Mouse (Mus musculus) midbrain, embryonic 10.5 days (tissue): ENCODE results near the gene Fndc11. TPM values are rescaled to one million over a fixed set of nuclear protein-coding genes. Genes with fewer than 3 reads are reported as not detected.

Experiments used
- DNase-seq: peaks from one replicate; pipeline ENCODE4 v3.0.0-alpha.2; 2017; ENCODE audit warnings: low spot score
- H3K27ac ChIP-seq: fragments of 300-500 bp; sonication (generic); replicated peaks from 2 replicates; pipeline ENCODE4 v1.5.1; 2016; ENCODE audit warnings: mild to moderate bottlenecking
- H3K27me3 ChIP-seq: fragments of 300-500 bp; sonication (generic); 2 replicates; pipeline ENCODE4 v1.6.1; 2016; ENCODE audit warnings: low read depth, mild to moderate bottlenecking; ENCODE audit not compliant: poor library complexity, severe bottlenecking
- H3K36me3 ChIP-seq: fragments of 300-500 bp; sonication (generic); 2 replicates; pipeline ENCODE4 v1.6.1; 2016; ENCODE audit warnings: mild to moderate bottlenecking, moderate library complexity
- H3K4me1 ChIP-seq: fragments of 300-500 bp; sonication (generic); 2 replicates; pipeline ENCODE4 v1.6.1; 2016
- H3K4me3 ChIP-seq: fragments of 300-500 bp; sonication (generic); 2 replicates; pipeline ENCODE4 v1.5.1; 2016; ENCODE audit warnings: mild to moderate bottlenecking, moderate library complexity
- H3K9me3 ChIP-seq: fragments of 300-500 bp; sonication (generic); replicated peaks from 2 replicates; pipeline ENCODE4 v1.6.1; 2016; ENCODE audit warnings: mild to moderate bottlenecking
- WGBS: fragments of 180-500 bp; shearing (Covaris S2); methylation state at CpG from one replicate; pipeline ENCODE4 v1.1.7; 2016; 5-methylcytosine and 5-hydroxymethylcytosine counted together
- polyA plus RNA-seq: library from polyadenylated mRNA; unstranded; fragments of >200 nt; fragmentation: Nextera tagmentation; extraction: Ambion mirVana; gene quantifications from 2 replicates; pipeline ENCODE4 v1.2.1, GENCODE M21; 2016

Fndc11 gene
- polyA plus RNA-seq, 1 experiment from 2014 or later = 0.10 TPM

DNA sequence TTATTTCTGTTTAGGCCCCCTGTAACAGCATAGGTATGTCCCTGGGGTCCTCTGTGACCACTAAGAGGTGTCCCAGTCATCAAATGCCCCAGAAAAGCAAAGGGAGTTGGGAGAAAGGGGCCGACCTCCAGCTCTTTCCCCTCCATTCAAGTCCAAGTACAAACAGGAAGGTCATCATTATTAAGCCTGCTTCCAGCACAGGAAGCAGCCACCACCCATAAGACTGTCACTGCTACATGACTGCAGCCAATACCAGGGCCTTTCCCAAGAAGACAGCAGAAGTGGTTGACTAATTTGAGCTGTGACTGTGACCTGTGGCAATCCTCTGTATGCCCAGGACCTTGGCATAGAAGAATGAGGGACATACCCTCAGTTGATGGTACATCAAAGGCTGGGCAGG lies 8.5 kb downstream of the Fndc11 start:
- no peaks in the 10 kb centered on the region for H3K36me3 ChIP-seq
- H3K9me3 ChIP-seq = no peaks in the 10 kb centered on the region
- no peak for DNase-seq
- H3K4me3 ChIP-seq = no peak overlapping the region
- H3K27ac ChIP-seq = no peak overlapping the region
- no peaks in the 10 kb centered on the region for H3K4me1 ChIP-seq
- WGBS = 74% methylated on average over 1 of the region's 1 CpGs
- H3K27me3 ChIP-seq = no peaks in the 10 kb centered on the region

DNA sequence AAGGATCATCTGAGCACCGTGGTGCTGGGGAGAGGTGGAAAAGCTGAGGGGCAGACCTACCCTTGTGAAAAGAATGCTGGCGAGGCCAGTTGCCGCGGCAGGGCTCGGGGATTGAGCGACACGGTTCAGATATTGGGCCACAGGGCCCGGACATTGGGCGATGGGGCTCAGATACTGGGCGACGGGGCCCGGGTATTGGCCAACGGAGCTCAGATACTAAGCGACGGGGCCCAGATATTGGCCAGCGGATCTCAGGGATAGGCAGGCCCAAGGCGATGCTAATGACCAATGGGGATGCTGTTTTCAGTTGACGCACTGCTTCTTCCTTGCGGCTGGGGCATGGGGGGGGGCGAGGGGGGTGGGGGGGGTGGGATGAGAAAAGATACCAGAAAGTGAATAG lies 11.4 kb downstream of the Fndc11 start:
- no peaks in the 10 kb centered on the region for H3K4me1 ChIP-seq
- WGBS = 83% methylated on average over 20 of the region's 20 CpGs
- H3K9me3 ChIP-seq = no peaks in the 10 kb centered on the region
- H3K36me3 ChIP-seq = no peaks in the 10 kb centered on the region
- H3K4me3 ChIP-seq = peak overlapping the region; percentile 4; the same call in 1 of the 2 replicates
- no peak for DNase-seq
- H3K27ac ChIP-seq = no peak overlapping the region
- no peaks in the 10 kb centered on the region for H3K27me3 ChIP-seq

DNA sequence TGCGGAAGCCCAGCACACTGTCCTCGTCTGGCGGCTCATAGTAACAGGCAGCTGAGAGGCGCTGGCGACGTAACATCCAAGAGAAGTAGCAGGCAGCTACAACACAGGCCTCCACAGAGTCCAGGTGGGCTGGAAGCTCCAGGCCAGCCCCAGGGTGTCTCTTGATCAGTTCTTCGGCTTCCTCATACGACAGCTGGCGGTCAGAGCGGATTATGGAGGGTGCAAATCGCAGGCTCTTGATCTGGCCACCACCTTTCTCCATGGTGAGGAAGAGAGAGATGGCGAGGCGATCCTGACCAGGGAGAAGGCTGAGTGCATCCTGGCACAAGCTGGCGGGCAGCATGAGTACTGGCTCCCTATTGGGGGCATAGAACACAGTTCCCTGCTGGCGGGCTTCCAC lies 13.6 kb downstream of the Fndc11 start:
- H3K4me3 ChIP-seq = no peak overlapping the region
- no peak for DNase-seq
- no peaks in the 10 kb centered on the region for H3K27me3 ChIP-seq
- no peaks in the 10 kb centered on the region for H3K9me3 ChIP-seq
- H3K27ac ChIP-seq = no peak overlapping the region
- H3K36me3 ChIP-seq = no peaks in the 10 kb centered on the region
- 0 out of 2 replicates have a peak, but pooled peaks cover 5% of the 10 kb centered on the region for H3K4me1 ChIP-seq
- 92% methylated on average over 15 of the region's 15 CpGs for WGBS

DNA sequence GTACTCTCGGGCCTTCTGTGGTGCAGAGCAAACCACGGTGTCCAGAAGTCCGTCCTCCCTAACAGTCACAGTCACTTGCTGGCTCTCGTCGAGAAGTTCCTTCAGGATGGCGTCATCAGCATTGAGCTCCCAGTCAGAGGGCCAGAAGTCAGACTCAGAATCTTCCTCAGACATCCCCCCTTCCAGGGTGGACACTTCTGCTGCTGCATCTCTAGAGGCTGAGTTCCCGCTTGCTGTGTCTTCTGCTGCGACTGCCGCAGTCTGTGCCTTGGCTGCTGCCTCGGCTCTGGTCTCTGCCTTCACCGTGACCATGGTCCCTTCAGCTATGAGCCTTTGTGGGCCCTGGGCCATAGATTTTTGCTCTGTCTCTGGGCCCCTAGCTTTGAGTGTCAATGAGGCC lies 14.9 kb downstream of the Fndc11 start:
- WGBS = 97% methylated on average over 11 of the region's 11 CpGs
- Histone ChIP-seq H3K4me1 (0 out of 2 replicates have a peak, but pooled peaks cover 5% of the 10 kb centered on the region), H3K27me3 (no peaks in the 10 kb centered on the region), H3K4me3 (no peak overlapping the region), H3K27ac (no peak overlapping the region), H3K36me3 (no peaks in the 10 kb centered on the region), H3K9me3 (no peaks in the 10 kb centered on the region)
- DNase-seq = no peak

GRCm38 (mm10) chr2:181235681-181236566 lies 16.1 kb downstream of the Fndc11 start:
- H3K4me1 ChIP-seq = 0 out of 2 replicates have a peak, but pooled peaks cover 5% of the 10 kb centered on the region
- no peaks in the 10 kb centered on the region for H3K9me3 ChIP-seq
- no peaks in the 10 kb centered on the region for H3K27me3 ChIP-seq
- WGBS = 86% methylated on average over 23 of the region's 23 CpGs
- H3K36me3 ChIP-seq = no peaks in the 10 kb centered on the region
- H3K27ac ChIP-seq = no peak overlapping the region
- no peak overlapping the region for H3K4me3 ChIP-seq
- DNase-seq = no peak

- Histone ChIP-seq H3K4me3 (no peak overlapping the region), H3K4me1 (peaks cover 15% of the 10 kb centered on the region), H3K27me3 (no peaks in the 10 kb centered on the region), H3K9me3 (no peaks in the 10 kb centered on the region), H3K36me3 (no peaks in the 10 kb centered on the region), H3K27ac (no peak overlapping the region)
- WGBS = 91% methylated on average over 17 of the region's 17 CpGs
- DNase-seq = no peak
Measured at GRCm38 (mm10) chr2:181237251-181238014, 17.6 kb downstream of the Fndc11 start.

- H3K9me3 ChIP-seq = no peaks in the 10 kb centered on the region
- H3K27me3 ChIP-seq = no peaks in the 10 kb centered on the region
- peaks cover 15% of the 10 kb centered on the region for H3K4me1 ChIP-seq
- DNase-seq = no peak
- WGBS = 73% methylated on average over 10 of the region's 10 CpGs
- no peak overlapping the region for H3K4me3 ChIP-seq
- no peaks in the 10 kb centered on the region for H3K36me3 ChIP-seq
- no peak overlapping the region for H3K27ac ChIP-seq
Measured at GRCm38 (mm10) chr2:181238091-181238610, 18.3 kb downstream of the Fndc11 start.

DNA sequence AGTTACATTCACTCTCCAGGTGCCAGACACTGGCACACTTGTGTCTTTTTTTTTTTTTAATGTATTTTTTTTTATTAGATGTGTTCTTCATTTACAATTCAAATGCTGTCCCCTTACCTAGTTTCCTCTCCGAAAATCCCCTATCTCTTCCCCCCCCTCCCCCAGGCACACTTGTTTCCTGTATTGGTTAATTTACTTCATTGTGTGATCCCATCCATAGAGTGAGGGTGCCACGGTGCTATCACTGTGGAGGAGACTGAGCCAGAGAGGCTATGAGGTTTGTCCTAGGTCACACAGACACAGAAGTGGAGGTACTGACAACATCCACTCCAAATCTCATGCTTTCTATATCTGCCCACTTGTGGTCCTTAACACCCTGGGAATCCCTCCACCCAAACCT lies 19.0 kb downstream of the Fndc11 start:
- peaks cover 18% of the 10 kb centered on the region for H3K4me1 ChIP-seq
- 78% methylated on average over 2 of the region's 2 CpGs for WGBS

GRCm38 (mm10) chr2:181239261-181239660 lies 19.4 kb downstream of the Fndc11 start:
- no peaks in the 10 kb centered on the region for H3K36me3 ChIP-seq
- WGBS = 90% methylated on average over 9 of the region's 9 CpGs
- H3K27ac ChIP-seq = no peak overlapping the region
- no peaks in the 10 kb centered on the region for H3K27me3 ChIP-seq
- H3K4me3 ChIP-seq = no peak overlapping the region
- no peaks in the 10 kb centered on the region for H3K9me3 ChIP-seq
- DNase-seq = no peak
- H3K4me1 ChIP-seq = peaks cover 21% of the 10 kb centered on the region

More for the DNA sequence above, 19.0 kb downstream of the Fndc11 start:
- Histone ChIP-seq H3K27ac (no peak overlapping the region), H3K27me3 (no peaks in the 10 kb centered on the region), H3K36me3 (no peaks in the 10 kb centered on the region), H3K4me3 (no peak overlapping the region), H3K9me3 (no peaks in the 10 kb centered on the region)
- no peak for DNase-seq

GRCm38 (mm10) chr2:181240806-181241440 lies 21.1 kb downstream of the Fndc11 start:
- DNase-seq = no peak
- peak overlapping the region; percentile 44; the same call in 1 of the 2 replicates for H3K4me3 ChIP-seq
- no peak overlapping the region for H3K27ac ChIP-seq
- H3K27me3 ChIP-seq = no peaks in the 10 kb centered on the region
- H3K9me3 ChIP-seq = no peaks in the 10 kb centered on the region
- WGBS = 92% methylated on average over 13 of the region's 13 CpGs
- H3K36me3 ChIP-seq = no peaks in the 10 kb centered on the region
- peaks cover 21% of the 10 kb centered on the region for H3K4me1 ChIP-seq

- H3K9me3 ChIP-seq = no peaks in the 10 kb centered on the region
- H3K4me1 ChIP-seq = peaks cover 21% of the 10 kb centered on the region
- H3K27me3 ChIP-seq = no peaks in the 10 kb centered on the region
- H3K4me3 ChIP-seq = peak within 1 kb of the TSS; percentile 44
- WGBS = 14% methylated on average over 16 of the region's 16 CpGs
- no peaks in the 10 kb centered on the region for H3K36me3 ChIP-seq
- H3K27ac ChIP-seq = no peak within 1 kb of the TSS
- no peak for DNase-seq
Measured at GRCm38 (mm10) chr2:181241602-181242313, 21.9 kb downstream of the Fndc11 start, which contains the start of gene Helz2. TSS of gene Helz2 (minus strand) at chr2:181242027.

DNA sequence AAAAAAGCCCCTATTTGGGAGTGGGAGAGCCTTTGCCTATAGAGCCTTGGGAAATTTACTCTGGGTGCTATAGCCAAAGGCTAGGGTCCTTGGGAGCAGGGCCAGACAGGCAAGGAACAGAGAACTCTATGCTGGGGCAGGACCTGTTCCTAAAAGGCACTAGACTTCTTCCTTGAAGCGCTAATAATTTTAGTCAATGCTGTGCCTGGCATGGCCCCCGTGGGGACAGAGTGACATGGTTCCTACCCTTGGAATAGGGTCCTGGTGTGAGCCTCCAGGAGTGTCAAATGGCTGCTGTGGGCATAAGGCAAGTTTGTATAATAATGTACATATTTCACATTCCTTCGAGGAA lies 22.5 kb downstream of the Fndc11 start:
- Histone ChIP-seq H3K4me1 (peaks cover 21% of the 10 kb centered on the region), H3K9me3 (no peaks in the 10 kb centered on the region), H3K36me3 (no peaks in the 10 kb centered on the region), H3K27ac (no peak overlapping the region), H3K4me3 (peak overlapping the region; percentile 44; the same call in 1 of the 2 replicates), H3K27me3 (no peaks in the 10 kb centered on the region)
- 82% methylated on average over 3 of the region's 3 CpGs for WGBS
- no peak for DNase-seq
